Mouse (Mus musculus) intestine, postnatal 0 days (tissue): ENCODE measurements around the gene Plekha5. TPM values are rescaled to one million over a fixed set of nuclear protein-coding genes. Genes with fewer than 3 reads are reported as not detected.

Experiments used
- ATAC-seq: fragments of 200-750 bp; cut with Nextera tagmentation; 2 replicates; pipeline ENCODE4 v1.8.0; 2017; ENCODE audit warnings: mild to moderate bottlenecking, moderate TSS enrichment, moderate library complexity
- H3K27ac ChIP-seq: fragments of 300-500 bp; sonication (generic); 2 replicates; pipeline ENCODE4 v1.5.1; 2014; ENCODE audit warnings: mild to moderate bottlenecking, low read depth, low read length, moderate library complexity
- H3K27me3 ChIP-seq: fragments of 300-500 bp; sonication (generic); replicated peaks from 2 replicates; pipeline ENCODE4 v1.6.1; 2014; ENCODE audit warnings: low read length, mixed read lengths; ENCODE audit not compliant: control insufficient read depth, insufficient read depth
- H3K36me3 ChIP-seq: fragments of 300-500 bp; sonication (generic); 2 replicates; pipeline ENCODE4 v1.6.1; 2014; ENCODE audit warnings: mild to moderate bottlenecking, moderate library complexity; ENCODE audit not compliant: control insufficient read depth, insufficient read depth
- H3K4me1 ChIP-seq: fragments of 300-500 bp; sonication (generic); replicated peaks from 2 replicates; pipeline ENCODE4 v1.6.1; 2014; ENCODE audit warnings: antibody characterized with exemption, low read length, mixed read lengths; ENCODE audit not compliant: control insufficient read depth, insufficient read depth
- H3K4me2 ChIP-seq: fragments of 300-500 bp; sonication (generic); replicated peaks from 2 replicates; pipeline ENCODE4 v1.6.1; 2014; ENCODE audit warnings: low read depth, mild to moderate bottlenecking, moderate library complexity
- H3K4me3 ChIP-seq: fragments of 300-500 bp; sonication (generic); 2 replicates; pipeline ENCODE4 v1.5.1; 2014; ENCODE audit warnings: low read depth, low read length
- H3K9ac ChIP-seq: fragments of 300-500 bp; sonication (generic); 2 replicates; pipeline ENCODE4 v1.6.1; 2014; ENCODE audit warnings: mild to moderate bottlenecking, low read depth, low read length
- H3K9me3 ChIP-seq: fragments of 300-500 bp; sonication (generic); 2 replicates; pipeline ENCODE4 v1.6.1; 2016; ENCODE audit warnings: mixed run types; ENCODE audit not compliant: control insufficient read depth
- CTCF ChIP-seq: sonication (generic); IDR thresholded peaks from 2 replicates; pipeline ENCODE4 v1.5.1; 2016; ENCODE audit warnings: low read depth, mild to moderate bottlenecking, control low read depth, antibody characterized with exemption, moderate library complexity
- WGBS: fragments of 180-500 bp; shearing (Covaris S2); extraction: QIAGEN DNeasy Blood & Tissue Kit; methylation state at CpG from one replicate; pipeline ENCODE4 v1.1.7; 2014; 5-methylcytosine and 5-hydroxymethylcytosine counted together
- polyA plus RNA-seq: library from polyadenylated mRNA; unstranded; fragments of >200 nt; fragmentation: Nextera tagmentation; extraction: Ambion mirVana; gene quantifications from 2 replicates; pipeline ENCODE4 v1.2.1, GENCODE M21; 2015

Plekha5 gene
- polyA plus RNA-seq, 1 experiment from 2014 or later: 18.0 TPM

GRCm38 (mm10) chr6:140452736-140453135 is 28.9 kb downstream of the Plekha5 start:
- Histone ChIP-seq H3K4me1 (0 out of 2 replicates have a peak, but pooled peaks cover 6% of the 10 kb centered on the region), H3K27me3 (no peaks in the 10 kb centered on the region), H3K27ac (no peak overlapping the region), H3K9me3 (no peaks in the 10 kb centered on the region), H3K9ac (no peak overlapping the region), H3K36me3 (no peaks in the 10 kb centered on the region), H3K4me3 (no peak overlapping the region), H3K4me2 (no peak overlapping the region)
- ATAC-seq: no peak
- 94% methylated on average over 8 of the region's 8 CpGs for WGBS
- TF ChIP-seq CTCF: no peak

- no peak overlapping the region for H3K27ac ChIP-seq
- no peak overlapping the region for H3K4me3 ChIP-seq
- no peak for TF ChIP-seq CTCF
- no peaks in the 10 kb centered on the region for H3K9me3 ChIP-seq
- no peaks in the 10 kb centered on the region for H3K36me3 ChIP-seq
- H3K4me2 ChIP-seq: no peak overlapping the region
- H3K27me3 ChIP-seq: no peaks in the 10 kb centered on the region
- H3K9ac ChIP-seq: no peak overlapping the region
- H3K4me1 ChIP-seq: 0 out of 2 replicates have a peak, but pooled peaks cover 6% of the 10 kb centered on the region
- WGBS: 91% methylated on average over 5 of the region's 5 CpGs
- no peak for ATAC-seq
Observed at GRCm38 (mm10) chr6:140453454-140453853, 29.6 kb downstream of the Plekha5 start.

- ATAC-seq: peak; percentile 38; the same call in 1 of the 2 replicates
- H3K4me1 ChIP-seq: 0 out of 2 replicates have a peak, but pooled peaks cover 6% of the 10 kb centered on the region
Observed at GRCm38 (mm10) chr6:140454388-140454787, 30.5 kb downstream of the Plekha5 start.

GRCm38 (mm10) chr6:140455851-140456250 is 32.0 kb downstream of the Plekha5 start:
- H3K9ac ChIP-seq: no peak overlapping the region
- H3K4me1 ChIP-seq: 0 out of 2 replicates have a peak, but pooled peaks cover 6% of the 10 kb centered on the region
- no peak overlapping the region for H3K27ac ChIP-seq
- no peak for ATAC-seq
- no peaks in the 10 kb centered on the region for H3K36me3 ChIP-seq
- 77% methylated on average over 3 of the region's 3 CpGs for WGBS
- no peaks in the 10 kb centered on the region for H3K27me3 ChIP-seq
- no peak overlapping the region for H3K4me2 ChIP-seq
- H3K4me3 ChIP-seq: no peak overlapping the region
- no peaks in the 10 kb centered on the region for H3K9me3 ChIP-seq
- TF ChIP-seq CTCF: no peak

More at GRCm38 (mm10) chr6:140454388-140454787, 30.5 kb downstream of the Plekha5 start:
- no peak overlapping the region for H3K9ac ChIP-seq
- 62% methylated on average over 3 of the region's 3 CpGs for WGBS
- no peak overlapping the region for H3K4me3 ChIP-seq
- TF ChIP-seq CTCF: no peak
- H3K9me3 ChIP-seq: no peaks in the 10 kb centered on the region
- H3K4me2 ChIP-seq: no peak overlapping the region
- H3K36me3 ChIP-seq: no peaks in the 10 kb centered on the region
- H3K27me3 ChIP-seq: no peaks in the 10 kb centered on the region
- H3K27ac ChIP-seq: no peak overlapping the region

GRCm38 (mm10) chr6:140456393-140457163 is 32.7 kb downstream of the Plekha5 start:
- Histone ChIP-seq H3K4me2 (no peak overlapping the region), H3K9ac (no peak overlapping the region), H3K9me3 (no peaks in the 10 kb centered on the region), H3K4me3 (no peak overlapping the region), H3K4me1 (0 out of 2 replicates have a peak, but pooled peaks cover 6% of the 10 kb centered on the region), H3K36me3 (no peaks in the 10 kb centered on the region), H3K27me3 (no peaks in the 10 kb centered on the region), H3K27ac (no peak overlapping the region)
- no peak for ATAC-seq
- TF ChIP-seq CTCF: no peak
- 91% methylated on average over 15 of the region's 15 CpGs for WGBS

- H3K4me3 ChIP-seq: no peak overlapping the region
- H3K36me3 ChIP-seq: peaks cover 4% of the 10 kb centered on the region; the same call in 1 of the 2 replicates
- TF ChIP-seq CTCF: no peak
- H3K4me2 ChIP-seq: no peak overlapping the region
- H3K27ac ChIP-seq: no peak overlapping the region
- 88% methylated on average over 7 of the region's 7 CpGs for WGBS
- no peaks in the 10 kb centered on the region for H3K4me1 ChIP-seq
- no peak overlapping the region for H3K9ac ChIP-seq
- no peak for ATAC-seq
- H3K27me3 ChIP-seq: no peaks in the 10 kb centered on the region
- no peaks in the 10 kb centered on the region for H3K9me3 ChIP-seq
Observed at GRCm38 (mm10) chr6:140460398-140460797, 36.5 kb downstream of the Plekha5 start.
